Mouse (Mus musculus) forebrain, embryonic 13.5 days (tissue): ENCODE results near the gene Lancl1. TPM values are rescaled to one million over a fixed set of nuclear protein-coding genes. Genes with fewer than 3 reads are reported as not detected.

Experiments used
- ATAC-seq: fragments of 200-750 bp; cut with Nextera tagmentation; 2 replicates; pipeline ENCODE4 v1.8.0; 2017
- H3K27ac ChIP-seq: fragments of 300-500 bp; sonication (generic); 2 replicates; pipeline ENCODE4 v1.5.1; 2015; ENCODE audit warnings: inconsistent platforms, mild to moderate bottlenecking, moderate library complexity
- H3K27me3 ChIP-seq: fragments of 300-500 bp; sonication (generic); 2 replicates; pipeline ENCODE4 v1.6.1; 2015; ENCODE audit warnings: mild to moderate bottlenecking, inconsistent platforms
- H3K36me3 ChIP-seq: fragments of 300-500 bp; sonication (generic); 2 replicates; pipeline ENCODE4 v1.6.1; 2015; ENCODE audit warnings: mild to moderate bottlenecking, inconsistent platforms; ENCODE audit not compliant: poor library complexity, severe bottlenecking
- H3K4me1 ChIP-seq: fragments of 300-500 bp; sonication (generic); 2 replicates; pipeline ENCODE4 v1.6.1; 2015; ENCODE audit warnings: inconsistent platforms
- H3K4me2 ChIP-seq: fragments of 300-500 bp; sonication (generic); 2 replicates; pipeline ENCODE4 v1.6.1; 2015; ENCODE audit warnings: inconsistent platforms, mild to moderate bottlenecking, moderate library complexity
- H3K4me3 ChIP-seq: fragments of 300-500 bp; sonication (generic); 2 replicates; pipeline ENCODE4 v1.5.1; 2015; ENCODE audit warnings: mild to moderate bottlenecking, inconsistent platforms
- H3K9ac ChIP-seq: fragments of 300-500 bp; sonication (generic); 2 replicates; pipeline ENCODE4 v1.6.1; 2015; ENCODE audit warnings: mild to moderate bottlenecking, inconsistent platforms
- H3K9me3 ChIP-seq: fragments of 300-500 bp; sonication (generic); replicated peaks from 2 replicates; pipeline ENCODE4 v1.6.1; 2016; ENCODE audit warnings: inconsistent platforms
- WGBS: fragments of 180-500 bp; shearing (Covaris S2); methylation state at CpG from one replicate; pipeline ENCODE4 v1.1.7; 2015; 5-methylcytosine and 5-hydroxymethylcytosine counted together
- polyA plus RNA-seq: library from polyadenylated mRNA; unstranded; fragments of >200 nt; fragmentation: Nextera tagmentation; extraction: Ambion mirVana; gene quantifications from 2 replicates; pipeline ENCODE4 v1.2.1, GENCODE M21; 2015

The Lancl1 gene
- polyA plus RNA-seq, 1 experiment from 2014 or later = 125 TPM

GRCm38 (mm10) chr1:66964857-66965256, 73.8 kb downstream of the Lancl1 start:
- H3K27ac ChIP-seq = no peak overlapping the region
- no peak for ATAC-seq
- H3K36me3 ChIP-seq = no peaks in the 10 kb centered on the region
- H3K4me2 ChIP-seq = no peak overlapping the region
- H3K9ac ChIP-seq = no peak overlapping the region
- H3K9me3 ChIP-seq = no peaks in the 10 kb centered on the region
- H3K4me3 ChIP-seq = no peak overlapping the region
- 89% methylated on average over 4 of the region's 4 CpGs for WGBS
- no peaks in the 10 kb centered on the region for H3K4me1 ChIP-seq
- no peaks in the 10 kb centered on the region for H3K27me3 ChIP-seq

DNA sequence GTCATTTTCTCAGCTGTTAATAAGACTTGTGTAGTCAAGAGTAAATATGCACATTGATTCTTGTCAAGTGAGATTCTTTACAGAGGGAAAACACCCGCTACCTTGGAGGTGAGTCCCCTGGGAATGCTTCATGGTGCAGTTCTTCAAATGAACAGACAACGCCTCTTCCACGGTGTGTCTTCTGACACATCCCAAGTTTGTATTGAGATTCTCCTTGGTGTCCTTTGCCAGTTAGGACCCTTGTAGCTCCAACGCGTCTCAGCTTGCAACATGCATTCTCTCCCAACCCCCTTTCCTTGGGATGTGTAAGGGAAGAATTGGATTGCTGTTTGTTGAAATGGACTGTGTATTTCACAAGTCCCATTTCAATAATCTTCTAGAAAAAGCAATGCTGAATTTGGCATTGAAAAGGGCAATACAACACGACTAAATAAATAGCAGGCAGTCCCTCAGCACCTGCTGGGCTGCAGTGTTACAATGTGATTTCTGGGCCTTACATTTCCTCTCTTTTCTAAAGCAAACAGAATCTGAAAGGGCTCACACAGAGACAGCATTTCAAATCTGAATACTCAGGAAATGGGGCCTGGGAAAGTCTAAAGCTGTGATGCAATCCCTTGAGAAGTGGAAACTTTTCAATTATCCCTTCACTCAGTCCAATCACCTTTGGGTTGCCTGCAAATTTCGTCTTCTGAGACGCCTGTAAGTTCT, 78.0 kb downstream of the Lancl1 start:
- Histone ChIP-seq H3K27me3 (no peaks in the 10 kb centered on the region), H3K36me3 (no peaks in the 10 kb centered on the region), H3K27ac (no peak overlapping the region), H3K9ac (no peak overlapping the region), H3K9me3 (peaks cover 4% of the 10 kb centered on the region; the same call in 1 of the 2 replicates), H3K4me3 (no peak overlapping the region), H3K4me1 (no peaks in the 10 kb centered on the region), H3K4me2 (no peak overlapping the region)
- no peak for ATAC-seq
- 41% methylated on average over 8 of the region's 8 CpGs for WGBS

DNA sequence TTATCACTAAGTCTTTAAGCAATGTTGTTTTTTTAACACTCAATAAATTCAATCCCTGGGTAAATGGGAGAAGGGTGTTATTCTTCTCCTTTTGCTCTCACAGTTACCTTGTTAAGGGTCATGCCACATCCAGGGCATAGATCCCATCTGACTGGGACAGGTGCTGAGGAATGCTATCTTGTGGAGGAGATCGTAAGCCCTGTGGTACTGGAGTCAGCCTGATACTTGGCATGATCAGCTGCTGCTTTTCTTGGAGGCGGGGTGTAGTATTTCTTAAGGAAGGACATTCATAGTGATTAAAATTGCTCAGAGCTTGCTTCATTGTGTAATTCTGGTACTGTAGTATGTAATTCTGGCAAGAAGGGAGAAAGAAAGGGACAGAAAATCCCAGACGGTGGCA, 81.3 kb downstream of the Lancl1 start:
- Histone ChIP-seq H3K4me2 (no peak overlapping the region), H3K36me3 (no peaks in the 10 kb centered on the region), H3K9me3 (peaks cover 5% of the 10 kb centered on the region; the same call in 1 of the 2 replicates), H3K27ac (no peak overlapping the region), H3K4me1 (no peaks in the 10 kb centered on the region), H3K9ac (no peak overlapping the region), H3K27me3 (no peaks in the 10 kb centered on the region), H3K4me3 (no peak overlapping the region)
- no peak for ATAC-seq
- WGBS = 95% methylated on average over 3 of the region's 3 CpGs

- no peak overlapping the region for H3K4me2 ChIP-seq
- H3K4me1 ChIP-seq = no peaks in the 10 kb centered on the region
- 79% methylated on average over 3 of the region's 3 CpGs for WGBS
- no peak overlapping the region for H3K9ac ChIP-seq
- H3K27ac ChIP-seq = no peak overlapping the region
- H3K27me3 ChIP-seq = no peaks in the 10 kb centered on the region
- H3K36me3 ChIP-seq = no peaks in the 10 kb centered on the region
- H3K4me3 ChIP-seq = no peak overlapping the region
- no peak for ATAC-seq
- peaks cover 4% of the 10 kb centered on the region; the same call in 1 of the 2 replicates for H3K9me3 ChIP-seq
Measured at GRCm38 (mm10) chr1:66951086-66951485, 87.6 kb downstream of the Lancl1 start.

Other genes starting within 250 kb of the Lancl1 start
- 15.0 and 15.4 TPM in 2 replicates for gene Kansl1l, start 221.3 kb downstream of the Lancl1 start, polyA plus RNA-seq
- 31.7 and 36.9 TPM in 2 replicates for gene Acadl, start 175.6 kb downstream of the Lancl1 start, polyA plus RNA-seq
- 0.31 and 0.34 TPM in 2 replicates for gene Myl1, start 93.5 kb downstream of the Lancl1 start, polyA plus RNA-seq
- gene Cps1, start 84.2 kb upstream of the Lancl1 start, polyA plus RNA-seq = 0.18 and 0.31 TPM in 2 replicates